Mouse (Mus musculus): ENCODE data around the gene 6430531B16Rik. TPM values are rescaled to one million over a fixed set of nuclear protein-coding genes. Genes with fewer than 3 reads are reported as not detected.

The 6430531B16Rik gene
- polyA plus RNA-seq, 1 experiment, result 0.73 TPM

DNA sequence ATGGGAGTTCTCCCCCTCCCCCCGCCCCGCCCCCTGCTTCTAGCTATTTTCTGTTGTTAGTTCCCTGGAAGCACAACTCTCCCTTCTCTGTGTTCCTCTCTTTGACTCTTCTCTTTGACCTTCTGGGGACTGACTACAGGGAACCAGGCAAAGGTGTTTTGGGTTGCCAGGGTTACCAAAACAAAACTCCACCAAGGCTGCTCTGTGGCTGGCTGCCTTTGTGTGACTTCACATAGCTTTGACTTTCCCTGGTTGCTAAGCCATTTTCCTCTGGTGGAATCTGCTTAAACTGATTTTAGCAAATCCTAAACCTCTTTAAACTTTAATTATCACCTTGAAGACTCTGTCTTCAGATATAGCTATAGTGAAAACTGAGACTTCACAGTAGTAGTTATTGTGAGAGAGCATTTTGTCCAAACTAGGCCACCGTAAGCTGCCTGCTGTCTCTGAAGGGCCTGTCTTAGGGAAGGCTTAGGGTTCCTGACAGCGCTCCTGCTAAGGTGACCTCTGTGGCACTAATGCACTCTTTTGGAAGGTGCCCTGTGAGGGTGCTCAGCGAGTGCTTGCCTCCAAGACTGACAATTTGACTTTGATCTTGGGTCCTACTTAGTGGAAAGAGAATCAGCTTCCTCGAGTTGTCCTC is 26.4 kb downstream of the 6430531B16Rik start:
- peaks cover 6% of the 10 kb centered on the region for H3K4me1 ChIP-seq (replicated peaks; ENCODE audit: control insufficient read depth, insufficient read depth, low read length)
- 97% methylated on average over 6 of the region's 6 CpGs for WGBS
- no peaks in the 10 kb centered on the region for H3K36me3 ChIP-seq (ENCODE audit: control insufficient read depth, insufficient read depth, low read length)
- no peak for DNase-seq
- TF ChIP-seq POLR2A (IDR thresholded peaks at IDR 0.05; ENCODE audit: control insufficient read depth, extremely low read depth, insufficient read depth, low read length, poor library complexity), result no peak
- TF ChIP-seq CTCF (IDR thresholded peaks at IDR 0.05; ENCODE audit: borderline replicate concordance, control insufficient read depth, extremely low read depth, insufficient read depth, low read length, poor library complexity), result no peak
- H3K27me3 ChIP-seq (ENCODE audit: control insufficient read depth, insufficient read depth, low read length), result no peaks in the 10 kb centered on the region; the same call in 1 of the 2 replicates
- H3K27ac ChIP-seq (ENCODE audit: control insufficient read depth, insufficient read depth, low read length), result no peak overlapping the region
- H3K4me3 ChIP-seq (ENCODE audit: control insufficient read depth, insufficient read depth, low read length), result no peak overlapping the region

DNA sequence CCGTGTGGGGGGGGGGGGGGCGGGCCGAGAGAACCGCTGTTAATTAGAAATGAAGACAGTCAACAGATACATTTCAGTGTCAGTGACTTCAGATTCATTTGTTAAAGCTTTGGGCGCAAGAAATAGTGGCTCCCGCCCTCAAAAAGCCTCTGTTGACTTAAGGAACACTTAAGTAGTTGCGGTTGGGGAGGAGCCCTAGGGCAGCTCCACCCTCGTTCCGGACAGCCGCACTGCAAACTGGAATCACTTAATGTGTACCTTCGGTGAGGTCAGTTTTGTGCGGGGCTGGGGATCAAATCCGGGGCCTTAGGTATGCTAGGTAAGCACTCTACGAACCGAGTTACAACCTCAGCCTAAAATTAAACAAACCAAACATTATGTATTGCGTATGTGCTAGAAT is 27.5 kb downstream of the 6430531B16Rik start:
- DNase-seq, result no peak
- Histone ChIP-seq H3K27me3 (ENCODE audit: control insufficient read depth, insufficient read depth, low read length) (no peaks in the 10 kb centered on the region; the same call in 1 of the 2 replicates), H3K36me3 (ENCODE audit: control insufficient read depth, insufficient read depth, low read length) (no peaks in the 10 kb centered on the region), H3K4me1 (replicated peaks; ENCODE audit: control insufficient read depth, insufficient read depth, low read length) (peaks cover 6% of the 10 kb centered on the region), H3K4me3 (ENCODE audit: control insufficient read depth, insufficient read depth, low read length) (peak overlapping the region; percentile 87), H3K27ac (ENCODE audit: control insufficient read depth, insufficient read depth, low read length) (no peak overlapping the region)
- WGBS, result 3% methylated on average over 16 of the region's 16 CpGs
- no peak for TF ChIP-seq CTCF (IDR thresholded peaks at IDR 0.05; ENCODE audit: borderline replicate concordance, control insufficient read depth, extremely low read depth, insufficient read depth, low read length, poor library complexity)
- no peak for TF ChIP-seq POLR2A (IDR thresholded peaks at IDR 0.05; ENCODE audit: control insufficient read depth, extremely low read depth, insufficient read depth, low read length, poor library complexity)

GRCm38 (mm10) chr7:139950283-139950971 is 28.1 kb downstream of the 6430531B16Rik start:
- peak; percentile 33 for DNase-seq
- Histone ChIP-seq H3K4me3 (ENCODE audit: control insufficient read depth, insufficient read depth, low read length) (peak overlapping the region; percentile 87), H3K4me1 (replicated peaks; ENCODE audit: control insufficient read depth, insufficient read depth, low read length) (peaks cover 6% of the 10 kb centered on the region), H3K36me3 (ENCODE audit: control insufficient read depth, insufficient read depth, low read length) (no peaks in the 10 kb centered on the region), H3K27ac (ENCODE audit: control insufficient read depth, insufficient read depth, low read length) (peak overlapping the region; percentile 30; the same call in 1 of the 2 replicates), H3K27me3 (ENCODE audit: control insufficient read depth, insufficient read depth, low read length) (no peaks in the 10 kb centered on the region; the same call in 1 of the 2 replicates)
- under 1% methylated on average over 33 of the region's 33 CpGs for WGBS
- TF ChIP-seq POLR2A (IDR thresholded peaks at IDR 0.05; ENCODE audit: control insufficient read depth, extremely low read depth, insufficient read depth, low read length, poor library complexity) (0 out of 2 replicates have a peak, but pooled peaks have one; percentile 24), CTCF (IDR thresholded peaks at IDR 0.05; ENCODE audit: borderline replicate concordance, control insufficient read depth, extremely low read depth, insufficient read depth, low read length, poor library complexity) (0 out of 2 replicates have a peak, but pooled peaks have one; percentile 12)

DNA sequence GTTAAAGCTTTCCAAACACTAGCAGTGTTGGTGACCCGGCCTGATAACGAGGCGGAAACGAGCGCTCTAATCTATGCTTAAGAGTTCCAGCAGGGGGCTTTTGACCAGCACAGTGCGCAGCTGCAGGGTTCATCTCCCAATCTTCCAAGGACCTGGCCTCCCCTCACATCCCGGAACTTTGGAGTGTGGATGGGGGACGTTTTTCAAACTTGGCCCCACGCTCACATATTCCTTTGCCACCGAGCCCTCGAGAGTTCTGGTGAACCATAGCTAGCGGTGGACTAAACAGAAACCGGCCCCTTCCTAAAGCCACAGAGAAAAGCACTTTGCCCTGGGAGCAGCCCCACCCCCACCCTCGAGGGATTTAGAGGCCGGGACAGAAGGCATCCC is 28.7 kb downstream of the 6430531B16Rik start:
- no peak for TF ChIP-seq POLR2A (IDR thresholded peaks at IDR 0.05; ENCODE audit: control insufficient read depth, extremely low read depth, insufficient read depth, low read length, poor library complexity)
- peak; percentile 68; the same call in 1 of the 2 replicates for TF ChIP-seq CTCF (IDR thresholded peaks at IDR 0.05; ENCODE audit: borderline replicate concordance, control insufficient read depth, extremely low read depth, insufficient read depth, low read length, poor library complexity)
- peaks cover 6% of the 10 kb centered on the region for H3K4me1 ChIP-seq (replicated peaks; ENCODE audit: control insufficient read depth, insufficient read depth, low read length)
- H3K36me3 ChIP-seq (ENCODE audit: control insufficient read depth, insufficient read depth, low read length), result no peaks in the 10 kb centered on the region
- H3K27me3 ChIP-seq (ENCODE audit: control insufficient read depth, insufficient read depth, low read length), result peaks cover 3% of the 10 kb centered on the region; the same call in 1 of the 2 replicates
- peak overlapping the region; percentile 87 for H3K4me3 ChIP-seq (ENCODE audit: control insufficient read depth, insufficient read depth, low read length)
- 2% methylated on average over 15 of the region's 15 CpGs for WGBS
- no peak overlapping the region; the same call in 1 of the 2 replicates for H3K27ac ChIP-seq (ENCODE audit: control insufficient read depth, insufficient read depth, low read length)
- peak; percentile 36 for DNase-seq

DNA sequence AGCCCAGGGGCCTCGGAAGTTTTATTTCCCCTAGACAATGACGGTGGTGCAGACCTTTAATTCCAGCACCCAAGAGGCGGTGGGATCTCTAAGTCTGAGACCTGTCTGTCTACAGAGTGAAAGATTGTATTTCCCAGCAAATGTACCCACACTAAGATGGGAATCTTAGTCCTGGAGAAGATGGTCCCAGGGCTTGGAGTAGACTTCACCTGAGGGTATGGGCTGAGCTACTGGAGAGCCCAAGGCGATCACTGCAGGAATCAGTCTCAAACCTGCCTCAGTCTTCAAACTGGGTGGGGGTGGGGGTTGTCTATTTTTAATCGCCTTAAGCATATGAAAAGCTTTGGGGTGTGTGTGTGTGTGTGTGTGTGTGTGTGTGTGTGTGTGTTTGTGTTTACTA is 32.5 kb downstream of the 6430531B16Rik start:
- H3K27me3 ChIP-seq (ENCODE audit: control insufficient read depth, insufficient read depth, low read length), result peaks cover 20% of the 10 kb centered on the region
- H3K36me3 ChIP-seq (ENCODE audit: control insufficient read depth, insufficient read depth, low read length), result no peaks in the 10 kb centered on the region
- no peak for DNase-seq

DNA sequence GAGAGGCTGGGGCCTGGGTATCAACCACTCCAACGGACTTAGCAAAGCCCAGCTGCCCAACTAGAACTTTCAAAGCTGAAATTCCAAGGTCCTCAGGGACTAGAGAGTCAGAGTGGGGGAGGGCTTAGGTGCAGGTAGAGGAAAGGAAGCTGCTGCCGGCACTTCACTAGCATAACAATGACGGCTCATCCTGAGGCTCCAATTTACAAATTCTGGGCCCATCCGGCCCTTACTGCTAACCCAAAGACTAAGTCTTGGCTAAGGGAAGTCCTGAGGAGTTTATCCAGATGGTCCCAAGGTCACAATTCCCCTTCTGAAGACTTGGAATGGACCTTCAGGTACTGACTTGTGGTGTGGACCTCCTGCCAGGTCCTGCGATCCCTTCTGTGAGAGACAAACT is 33.0 kb downstream of the 6430531B16Rik start:
- no peak overlapping the region for H3K27ac ChIP-seq (ENCODE audit: control insufficient read depth, insufficient read depth, low read length)
- no peak overlapping the region for H3K4me3 ChIP-seq (ENCODE audit: control insufficient read depth, insufficient read depth, low read length)
- 80% methylated on average over 5 of the region's 5 CpGs for WGBS
- H3K4me1 ChIP-seq (replicated peaks; ENCODE audit: control insufficient read depth, insufficient read depth, low read length), result peaks cover 3% of the 10 kb centered on the region
- no peaks in the 10 kb centered on the region for H3K36me3 ChIP-seq (ENCODE audit: control insufficient read depth, insufficient read depth, low read length)
- no peak for TF ChIP-seq CTCF (IDR thresholded peaks at IDR 0.05; ENCODE audit: borderline replicate concordance, control insufficient read depth, extremely low read depth, insufficient read depth, low read length, poor library complexity)
- no peak for TF ChIP-seq POLR2A (IDR thresholded peaks at IDR 0.05; ENCODE audit: control insufficient read depth, extremely low read depth, insufficient read depth, low read length, poor library complexity)
- H3K27me3 ChIP-seq (ENCODE audit: control insufficient read depth, insufficient read depth, low read length), result peaks cover 20% of the 10 kb centered on the region
- DNase-seq, result no peak

More for the DNA sequence above, 32.5 kb downstream of the 6430531B16Rik start:
- Histone ChIP-seq H3K27ac (ENCODE audit: control insufficient read depth, insufficient read depth, low read length) (no peak overlapping the region), H3K4me1 (replicated peaks; ENCODE audit: control insufficient read depth, insufficient read depth, low read length) (peaks cover 3% of the 10 kb centered on the region), H3K4me3 (ENCODE audit: control insufficient read depth, insufficient read depth, low read length) (no peak overlapping the region)
- WGBS, result 92% methylated on average over 5 of the region's 5 CpGs
- no peak for TF ChIP-seq CTCF (IDR thresholded peaks at IDR 0.05; ENCODE audit: borderline replicate concordance, control insufficient read depth, extremely low read depth, insufficient read depth, low read length, poor library complexity)
- no peak for TF ChIP-seq POLR2A (IDR thresholded peaks at IDR 0.05; ENCODE audit: control insufficient read depth, extremely low read depth, insufficient read depth, low read length, poor library complexity)

All from thymus, adult 2 months (tissue).